Comparison of ENCODE assay signal across 22 mouse cellular contexts in genomic region chr6:120868824-120869223, GRCm38 (mm10). TPM values are rescaled to one million over a fixed set of nuclear protein-coding genes. Genes with fewer than 3 reads are reported as not detected.
DNase-seq lines count a peak whose midpoint lies in the region; ATAC-seq and TF ChIP-seq lines count a peak whose summit lies in the region.
"Had no signal": no experiment of that assay in that cellular context is flagged by ENCODE, and none has a peak within 500 bp of the region (broad histone marks: within the 10 kb centered on the region; RNA-seq: fewer than 3 reads in every experiment).

No protein-coding gene starts in this region.

- H3K4me1 ChIP-seq in liver, postnatal 0 days (ENCODE audit: insufficient read depth): peaks cover 2% of the 10 kb centered on the region; the same call in 1 of the 2 replicates
- H3K4me1 ChIP-seq: embryonic facial prominence, embryonic 15.5 days; forebrain, embryonic 10.5 days; hindbrain, embryonic 12.5 days had no signal

- no peaks in the 10 kb centered on the region for H3K9me3 ChIP-seq in liver, postnatal 0 days (ENCODE audit: low read length)
- H3K9me3 ChIP-seq: embryonic facial prominence, embryonic 15.5 days; forebrain, embryonic 10.5 days; hindbrain, embryonic 12.5 days had no signal

- 77% methylated on average over 1 of the region's 1 CpGs for WGBS in liver, postnatal 0 days (ENCODE audit: insufficient replicate concordance)

- H3K27me3 ChIP-seq in liver, postnatal 0 days (ENCODE audit: insufficient read depth, low read length): no peaks in the 10 kb centered on the region
- H3K27me3 ChIP-seq: embryonic facial prominence, embryonic 15.5 days; hindbrain, embryonic 12.5 days had no signal

- no peak for TF ChIP-seq EP300 in liver, postnatal 0 days (IDR thresholded peaks at IDR 0.05; ENCODE audit: low read depth)

- no peak overlapping the region for H3K4me3 ChIP-seq in liver, postnatal 0 days (ENCODE audit: low read depth, low read length)
- H3K4me3 ChIP-seq: embryonic facial prominence, embryonic 15.5 days; forebrain, embryonic 10.5 days; hindbrain, embryonic 12.5 days had no signal

- no peak overlapping the region for H3K4me2 ChIP-seq in liver, postnatal 0 days (ENCODE audit: low read depth, low read length)
- H3K4me2 ChIP-seq: embryonic facial prominence, embryonic 15.5 days; heart, embryonic 11.5 days; hindbrain, embryonic 12.5 days had no signal

- no peak overlapping the region for H3K9ac ChIP-seq in liver, postnatal 0 days (replicated peaks)
- H3K9ac ChIP-seq: embryonic facial prominence, embryonic 15.5 days; hindbrain, embryonic 12.5 days had no signal

- no peak for TF ChIP-seq CTCF in liver, postnatal 0 days (IDR thresholded peaks at IDR 0.05; ENCODE audit: low read depth)

- peaks cover 39% of the 10 kb centered on the region for H3K36me3 ChIP-seq in liver, postnatal 0 days (replicated peaks; ENCODE audit: insufficient read depth, low read length)

- no peak overlapping the region for H3K27ac ChIP-seq in liver, postnatal 0 days (ENCODE audit: low read depth)
- H3K27ac ChIP-seq: embryonic facial prominence, embryonic 15.5 days; forebrain, embryonic 10.5 days; hindbrain, embryonic 12.5 days; kidney, postnatal 0 days had no signal

- DNase-seq in frontal cortex, adult 2 months (ENCODE audit: extremely low spot score in 1 of 2, low spot score in 1 of 2): peak; percentile 27 to 58
- no peak for DNase-seq in frontal cortex, postnatal 14 days (ENCODE audit: low spot score in 2 of 2)
- peak; percentile 77 for DNase-seq in NIH3T3 (ENCODE audit: low read depth)
- DNase-seq in adrenal gland, postnatal 14 days: peak; percentile 31
- peak; percentile 43 for DNase-seq in right cerebral cortex, adult 18-20 months
- no peak for DNase-seq in cerebellum, adult 18-20 months
- DNase-seq in layer of hippocampus, adult 18-20 months (ENCODE audit: low spot score in 2 of 2): no peak
- no peak for DNase-seq in liver, postnatal 0 days
- DNase-seq: cerebellum, adult 11 months; cerebellum, postnatal 14 days; heart, postnatal 10 days; kidney, adult 18-20 months; lung, adult 2 months; lung, postnatal 36 days; spleen, adult 18-20 months; thymus, adult 18-20 months; thymus, postnatal 4 days had no signal

- no peak for ATAC-seq in liver, postnatal 0 days

RNA-seq across cellular contexts. Expression of gene Bcl2l13, which starts 32.8 kb away (rescaled TPM):
- polyA plus RNA-seq in frontal cortex, adult 2 months (2012; rRNA removed): 22.3 and 23.8 TPM in 2 replicates
- 77.2 and 88.2 TPM in 2 replicates for total RNA-seq in adrenal gland, postnatal 14 days (2021)
- total RNA-seq in layer of hippocampus, adult 18-20 months (2021): 10 to 100 TPM; 44.1 to 46.3 TPM
- 18.4 and 20.4 TPM in 2 replicates for polyA plus RNA-seq in liver, postnatal 0 days (2015; fragmentation: Nextera tagmentation; extraction: Ambion mirVana)

RNA-seq across cellular contexts. Expression of gene Atp6v1e1, which starts 46.2 kb away (rescaled TPM):
- polyA plus RNA-seq in frontal cortex, adult 2 months (2012; rRNA removed): 566 and 574 TPM in 2 replicates
- total RNA-seq in adrenal gland, postnatal 14 days (2021): 267 and 275 TPM in 2 replicates
- total RNA-seq in layer of hippocampus, adult 18-20 months (2021): 100 to 1,000 TPM; 505 to 520 TPM
- polyA plus RNA-seq in liver, postnatal 0 days (2015; fragmentation: Nextera tagmentation; extraction: Ambion mirVana): 193 and 199 TPM in 2 replicates

RNA-seq across cellular contexts. Expression of gene Bid, which starts 47.8 kb away (rescaled TPM):
- polyA plus RNA-seq in frontal cortex, adult 2 months (2012; rRNA removed): 19.7 and 20.1 TPM in 2 replicates
- 4.7 and 7.5 TPM in 2 replicates for total RNA-seq in adrenal gland, postnatal 14 days (2021)
- total RNA-seq in layer of hippocampus, adult 18-20 months (2021): 10 to 100 TPM; 12.9 to 13.8 TPM
- polyA plus RNA-seq in liver, postnatal 0 days (2015; fragmentation: Nextera tagmentation; extraction: Ambion mirVana): 24.6 and 24.7 TPM in 2 replicates

Comparison
In these comparisons a context has a peak if more than half of its experiments do, and no peak if none do; other contexts are left out.
1. DNase-seq: peak in frontal cortex, adult 2 months (2 of 2), NIH3T3 (single experiment), adrenal gland, postnatal 14 days (single experiment) and right cerebral cortex, adult 18-20 months (single experiment); none in frontal cortex, postnatal 14 days (0 of 2), cerebellum, adult 18-20 months (0 of 2), layer of hippocampus, adult 18-20 months (0 of 2) and liver, postnatal 0 days (single experiment).